Mouse (Mus musculus) inflammation-experienced regulatory T-cells, adult 6 months (primary cell): ENCODE results near the gene Sfxn3. TPM values are rescaled to one million over a fixed set of nuclear protein-coding genes. Genes with fewer than 3 reads are reported as not detected.
"Not testable (repeated sequence)": the region's sequence is repeated elsewhere in the genome, so short reads cannot be mapped to it uniquely, and the experiment has no call there.

Experiments
- ATAC-seq: one replicate; pipeline ENCODE4 v1.8.0; 2017
- polyA plus RNA-seq, 3 experiments: library from polyadenylated mRNA; unstranded; fragments of 100-300 nt; shearing (Covaris generic); gene quantifications; one replicate each; pipeline ENCODE4 v1.2.1; 2017

The Sfxn3 gene
- polyA plus RNA-seq, 3 experiments from 2014 or later: 61.5 to 97.7 (median 97.5) TPM

GRCm38 (mm10) chr19:45018351-45018831 lies 28.9 kb upstream of the Sfxn3 start:
- ATAC-seq: no peak

GRCm38 (mm10) chr19:45020348-45020747 lies 27.0 kb upstream of the Sfxn3 start:
- ATAC-seq: no peak

GRCm38 (mm10) chr19:45021362-45021761 lies 25.9 kb upstream of the Sfxn3 start:
- ATAC-seq: no peak

- ATAC-seq: no peak
Observed at GRCm38 (mm10) chr19:45023993-45024392, 23.3 kb upstream of the Sfxn3 start.

GRCm38 (mm10) chr19:45024775-45025174 lies 22.5 kb upstream of the Sfxn3 start:
- no peak for ATAC-seq

- ATAC-seq: no peak
Observed at GRCm38 (mm10) chr19:45025937-45026568, 21.2 kb upstream of the Sfxn3 start.

- ATAC-seq: no peak
Observed at GRCm38 (mm10) chr19:45026958-45027670, 20.2 kb upstream of the Sfxn3 start.

- ATAC-seq: no peak
Observed at GRCm38 (mm10) chr19:45027848-45028247, 19.5 kb upstream of the Sfxn3 start.

GRCm38 (mm10) chr19:45028746-45029145 lies 18.6 kb upstream of the Sfxn3 start:
- ATAC-seq: no peak

GRCm38 (mm10) chr19:45029571-45029970 lies 17.7 kb upstream of the Sfxn3 start:
- ATAC-seq: no peak

- ATAC-seq: no peak
Observed at GRCm38 (mm10) chr19:45030111-45030510, 17.2 kb upstream of the Sfxn3 start.

GRCm38 (mm10) chr19:45030746-45031693 lies 16.3 kb upstream of the Sfxn3 start:
- peak; percentile 53 for ATAC-seq

- ATAC-seq: peak; percentile 65
Observed at GRCm38 (mm10) chr19:45031780-45032179, 15.5 kb upstream of the Sfxn3 start.

- ATAC-seq: peak; percentile 53
Observed at GRCm38 (mm10) chr19:45032570-45033332, 14.6 kb upstream of the Sfxn3 start.

GRCm38 (mm10) chr19:45036867-45037266 lies 10.4 kb upstream of the Sfxn3 start:
- ATAC-seq: no peak

- ATAC-seq: not testable (repeated sequence)
Observed at GRCm38 (mm10) chr19:45038198-45038597, 9.1 kb upstream of the Sfxn3 start.

GRCm38 (mm10) chr19:45040214-45040613 lies 7.1 kb upstream of the Sfxn3 start:
- no peak for ATAC-seq

GRCm38 (mm10) chr19:45044389-45044927 lies 2.8 kb upstream of the Sfxn3 start:
- ATAC-seq: no peak

- ATAC-seq: no peak
Observed at GRCm38 (mm10) chr19:45045236-45045635, 2.1 kb upstream of the Sfxn3 start.

GRCm38 (mm10) chr19:45045651-45046050 lies 1.7 kb upstream of the Sfxn3 start, which contains the start of gene Pdzd7:
Gene Pdzd7, minus strand, starts transcription at chr19:45045717.
- no peak for ATAC-seq

GRCm38 (mm10) chr19:45046523-45047321 lies 581 bp upstream of the Sfxn3 start:
- peak; percentile 30 for ATAC-seq
